Mouse (Mus musculus): ENCODE results near the gene Nat8f6. TPM values are rescaled to one million over a fixed set of nuclear protein-coding genes. Genes with fewer than 3 reads are reported as not detected.
"Not testable (repeated sequence)": the region's sequence is repeated elsewhere in the genome, so short reads cannot be mapped to it uniquely, and the experiment has no call there.

Nat8f6 gene
- polyA plus RNA-seq (2017; shearing (Covaris generic)) = not detected

DNA sequence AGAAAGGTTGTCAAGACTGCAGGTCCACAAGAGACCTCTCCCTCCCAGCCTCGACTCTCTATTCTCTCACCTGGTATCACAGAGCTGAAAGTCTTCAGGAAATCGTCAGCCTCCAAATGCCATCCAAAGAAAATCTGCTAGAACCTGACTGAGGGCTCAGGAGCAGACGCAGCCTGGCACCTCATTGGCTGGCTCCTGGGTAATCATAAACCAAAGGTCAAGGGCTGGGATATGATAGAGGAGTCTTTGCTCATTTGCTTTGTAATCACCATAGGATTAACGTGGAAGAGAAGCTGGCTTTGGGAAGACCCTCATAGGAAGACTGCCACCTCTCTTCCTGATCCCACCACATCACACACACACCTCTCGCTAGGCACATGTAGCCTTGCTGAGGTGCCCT lies at the start of gene Nat8f6, which contains the start of gene Nat8f5:
TSS of gene Nat8f6 (minus strand) at position 118 of the 400 bp plus-strand sequence.
TSS of gene Nat8f5 (minus strand) at position 136 of the 400 bp plus-strand sequence.
- ATAC-seq = no peak

DNA sequence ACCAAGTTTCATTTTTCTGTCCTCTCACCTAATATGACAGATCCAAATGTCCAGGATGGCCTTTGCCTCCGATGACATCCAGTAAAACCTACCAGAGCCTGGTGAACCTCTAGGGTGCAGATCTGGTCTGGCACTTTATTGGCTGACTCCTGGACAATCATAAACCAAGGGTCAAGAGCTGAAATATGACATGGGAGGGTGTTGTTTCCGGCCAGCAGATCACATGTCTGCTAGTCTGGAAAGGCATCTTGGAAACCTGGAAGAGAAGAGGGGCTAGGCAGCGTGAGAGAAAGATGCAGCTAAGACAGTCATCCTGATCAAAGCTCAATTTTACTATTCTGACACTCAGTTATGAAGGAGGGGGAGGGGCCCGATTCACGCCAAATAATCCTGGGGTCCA lies 48.3 kb upstream of the Nat8f6 start, which contains the start of gene Nat8f2:
TSS of gene Nat8f2 (minus strand) at position 153 of the 400 bp plus-strand sequence.
- ATAC-seq = not testable (repeated sequence)

DNA sequence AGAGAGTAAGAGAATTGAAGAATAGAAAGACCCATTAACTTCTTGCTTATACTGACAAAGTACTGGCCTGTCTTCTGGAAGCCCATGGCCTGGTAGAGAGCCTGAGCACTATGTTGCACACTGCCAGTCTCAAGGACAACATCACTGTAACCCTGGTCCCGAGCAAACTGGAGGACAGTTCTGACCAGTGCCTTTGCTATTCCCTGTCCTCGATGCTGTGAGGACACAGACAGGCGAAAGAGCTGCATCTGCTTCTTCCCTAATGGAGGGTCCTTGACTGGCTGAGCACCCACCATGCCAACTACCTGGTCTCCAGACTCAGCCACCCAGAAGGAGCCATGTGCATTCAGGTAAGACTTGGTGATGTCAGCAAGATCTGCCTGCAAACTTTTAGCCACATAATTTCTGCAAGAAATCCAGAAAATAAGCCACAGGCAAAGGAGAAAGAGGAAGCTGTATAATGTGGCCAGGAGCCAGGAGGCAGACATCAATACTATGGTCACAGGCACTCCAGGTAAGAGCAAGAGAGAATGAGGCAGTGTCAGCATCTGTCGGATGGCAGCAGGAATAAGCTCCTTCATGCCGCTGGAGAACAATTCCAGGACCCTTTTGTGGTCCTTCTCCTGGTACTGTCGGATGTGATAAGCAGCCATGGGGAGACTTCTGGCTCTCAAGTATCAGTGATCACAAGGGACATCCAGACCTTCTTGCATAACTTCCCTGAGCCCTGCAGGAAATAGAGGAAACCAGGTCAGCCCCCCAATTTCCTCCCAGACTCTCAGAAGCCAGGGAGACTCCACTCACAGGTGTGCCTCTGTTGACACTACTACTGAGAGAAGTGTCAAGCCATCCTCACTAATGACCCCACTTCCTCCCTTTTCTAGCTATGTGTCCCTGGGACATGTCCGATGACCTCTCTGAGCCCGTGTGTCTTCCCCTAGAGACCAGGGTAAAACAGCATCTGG lies 47.3 kb upstream of the Nat8f6 start:
- ATAC-seq = no peak

DNA sequence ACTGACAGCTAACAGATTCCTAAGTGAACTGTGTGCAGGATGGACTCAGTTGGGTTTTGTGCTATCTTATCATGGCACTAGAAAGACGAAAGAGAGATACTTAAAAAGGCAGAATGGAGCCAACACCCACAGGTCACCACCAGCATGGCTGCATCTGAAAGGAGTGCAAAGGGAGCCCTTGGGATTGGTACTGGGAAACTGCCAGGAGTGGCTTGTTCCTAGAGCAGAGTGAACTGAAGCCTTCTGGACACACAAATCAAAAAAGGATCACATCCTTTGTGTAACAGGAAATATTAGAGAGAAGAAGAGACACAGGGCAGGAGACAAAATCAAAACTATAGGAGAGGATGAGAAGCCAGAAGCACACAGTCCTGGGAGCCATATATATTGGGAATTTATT lies 46.2 kb upstream of the Nat8f6 start:
- ATAC-seq = not testable (repeated sequence)

DNA sequence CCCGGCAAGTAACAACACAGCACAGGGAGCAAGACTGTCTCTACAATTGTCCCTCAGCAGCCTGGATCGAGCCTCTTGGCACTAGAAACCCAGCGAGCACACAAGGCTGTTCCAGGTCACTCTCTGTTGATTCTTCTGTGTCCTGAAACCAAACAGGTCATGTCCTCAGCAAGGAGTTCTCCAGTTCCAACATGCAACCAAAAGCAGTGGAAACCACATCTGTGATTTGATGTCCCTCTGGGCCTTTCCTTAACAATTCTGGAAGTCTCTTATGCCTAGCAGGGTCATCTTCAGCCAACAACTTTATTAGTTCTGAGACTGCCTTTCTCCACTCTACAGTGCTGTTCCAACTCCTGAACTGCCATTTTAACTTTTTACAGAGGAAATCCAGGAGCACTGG lies 45.4 kb upstream of the Nat8f6 start:
- not testable (repeated sequence) for ATAC-seq

DNA sequence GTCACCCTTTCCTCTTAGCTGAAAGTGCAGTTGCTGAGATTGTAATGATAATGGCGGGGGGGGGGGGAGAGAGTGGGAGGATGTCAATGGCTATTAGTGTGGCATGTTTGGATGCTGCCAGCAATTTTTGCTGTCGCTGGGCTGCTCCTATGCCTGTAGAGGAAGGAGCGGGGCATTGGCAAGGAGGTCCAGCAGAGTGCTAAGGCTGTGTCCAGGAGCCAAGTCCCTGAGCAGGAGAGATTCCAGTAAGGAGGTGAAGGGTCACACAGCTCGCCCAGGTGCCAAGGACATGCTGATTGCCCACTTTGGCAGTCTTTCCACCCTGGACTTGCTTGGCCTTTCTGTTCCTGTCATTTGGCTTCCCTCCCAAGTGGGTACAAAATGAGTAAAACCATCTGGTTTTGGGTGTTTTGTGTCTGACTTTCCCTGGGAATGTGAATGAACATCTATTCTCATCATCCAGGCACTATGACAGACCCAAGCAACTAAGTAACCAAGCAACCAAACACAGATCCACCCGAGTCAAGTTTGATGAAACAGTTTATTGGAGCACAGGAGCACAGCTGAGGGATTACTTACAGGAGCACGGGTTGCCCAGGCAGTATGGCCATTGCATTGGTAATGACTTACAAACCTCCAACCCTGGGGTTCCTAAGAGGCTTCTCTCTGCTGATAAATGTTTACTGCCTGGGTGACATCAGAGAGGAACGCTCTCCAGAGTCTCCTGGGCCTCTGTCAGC lies 44.3 kb upstream of the Nat8f6 start:
- not testable (repeated sequence) for ATAC-seq

DNA sequence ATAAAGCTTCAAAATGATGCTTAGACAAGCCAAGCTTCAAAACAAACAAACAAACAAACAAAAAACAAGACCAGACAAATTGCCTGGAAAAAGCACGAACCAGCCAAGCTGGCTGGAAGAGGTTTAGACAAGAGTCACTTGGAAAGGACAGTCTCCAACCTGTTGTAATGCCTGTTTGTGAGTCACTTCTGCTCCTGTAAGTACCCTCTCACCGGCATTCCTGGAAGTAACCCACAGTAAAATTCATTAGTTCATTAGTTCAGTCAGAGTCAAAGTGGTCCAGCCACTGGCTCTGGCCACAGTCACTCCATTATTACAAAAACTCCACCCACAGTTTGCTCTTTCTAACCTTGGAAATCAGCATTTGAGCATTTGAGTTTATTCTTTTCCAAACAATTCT lies 43.1 kb upstream of the Nat8f6 start:
- ATAC-seq = no peak

DNA sequence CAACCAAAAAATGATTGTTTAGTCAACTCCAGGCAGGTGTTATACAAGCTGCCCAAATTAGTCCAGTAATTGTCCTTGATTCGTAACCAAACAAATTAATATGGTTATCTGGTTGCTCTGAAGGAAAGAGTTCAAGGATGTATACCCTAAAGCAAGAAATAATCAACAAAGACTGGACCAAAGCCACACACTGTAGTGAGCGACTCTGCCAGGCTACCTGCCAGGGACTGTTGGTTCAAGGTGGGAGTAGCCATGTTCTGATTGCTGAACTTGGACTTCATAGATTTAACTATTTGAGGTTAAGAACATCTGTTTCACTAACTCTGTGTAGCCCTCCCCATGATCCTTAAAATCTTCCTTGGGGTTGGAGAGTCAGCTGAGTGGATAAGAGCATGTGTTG lies 42.4 kb upstream of the Nat8f6 start:
- no peak for ATAC-seq

DNA sequence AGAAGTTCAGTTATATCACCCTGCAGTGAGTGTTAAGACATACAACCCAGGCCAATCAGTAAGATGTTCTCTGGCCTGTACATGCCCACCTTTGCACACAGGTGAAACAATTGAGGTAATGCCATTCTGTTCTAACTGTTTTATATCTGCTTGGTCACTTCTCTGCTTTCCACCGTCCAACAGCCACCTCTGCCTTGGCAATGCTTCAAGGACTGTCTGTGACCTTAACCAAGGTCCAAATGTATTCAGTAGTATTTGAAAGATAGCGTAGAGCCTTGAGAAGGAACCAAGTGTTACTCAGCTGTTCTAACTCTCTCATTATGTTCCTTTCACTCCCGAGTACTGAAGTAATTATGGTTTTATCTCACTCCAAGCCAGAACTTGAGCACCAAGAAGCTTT lies 41.8 kb upstream of the Nat8f6 start:
- ATAC-seq = no peak

DNA sequence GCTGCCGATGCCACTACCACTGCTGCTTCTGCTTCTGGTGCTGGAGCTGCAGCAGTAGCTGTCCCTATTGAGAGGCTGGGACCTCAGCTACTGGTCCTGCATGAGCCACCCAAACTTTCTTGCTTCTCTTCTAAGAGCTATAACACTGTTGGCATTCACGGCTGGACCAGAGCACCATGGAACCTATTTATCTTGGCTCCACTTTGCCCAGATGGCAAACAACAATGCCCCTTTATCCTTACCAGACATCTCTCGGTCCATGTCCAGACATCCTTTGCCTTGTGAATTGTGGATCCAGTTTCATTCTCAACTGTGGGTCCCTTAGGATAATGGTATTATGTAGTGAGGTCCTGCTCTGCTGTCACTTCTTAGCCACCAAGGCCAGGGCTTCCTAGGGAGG lies 40.5 kb upstream of the Nat8f6 start:
- ATAC-seq = no peak

DNA sequence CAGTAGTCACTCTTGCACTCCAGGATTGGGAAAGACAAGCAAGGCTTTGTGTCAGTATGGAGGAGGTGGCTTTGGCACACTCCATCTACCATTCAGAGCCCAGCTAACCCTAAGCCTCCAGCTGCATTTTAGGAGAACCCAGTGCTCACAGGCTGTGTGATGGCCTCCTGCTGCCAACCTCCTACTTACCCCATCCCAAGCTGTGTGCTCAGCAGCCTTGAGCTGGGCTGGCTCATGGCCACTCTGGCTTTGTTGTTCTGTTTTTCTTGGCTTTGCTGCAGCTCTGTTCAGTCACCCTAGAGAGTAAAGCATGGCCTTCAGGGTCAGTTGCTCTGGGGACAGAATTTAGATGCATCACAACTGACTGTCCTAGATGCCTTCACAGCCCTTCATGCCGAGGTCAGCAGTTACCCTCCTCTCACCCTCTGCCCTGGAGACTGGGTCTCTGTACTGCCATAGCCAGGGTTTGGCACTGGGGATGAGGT lies 35.5 kb upstream of the Nat8f6 start:
- ATAC-seq = no peak

DNA sequence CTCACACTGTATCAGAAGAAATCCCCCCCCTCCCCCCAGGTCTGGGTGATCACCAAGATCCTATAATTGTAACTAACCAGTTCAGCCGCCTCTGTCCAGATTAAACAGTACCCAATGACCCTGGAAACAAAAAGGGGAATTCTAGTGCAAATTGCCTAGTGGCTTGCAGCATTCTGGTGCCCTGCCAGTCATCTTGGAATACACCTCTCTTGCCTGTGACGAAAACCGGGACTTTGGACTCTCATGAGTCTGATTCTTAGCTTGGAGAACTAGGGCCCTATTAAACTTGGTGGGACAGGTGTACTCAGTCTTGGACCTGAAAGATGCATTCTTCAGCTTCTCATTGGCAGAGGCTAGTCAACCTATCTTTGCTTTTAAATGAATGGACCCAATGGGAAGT lies 32.7 kb upstream of the Nat8f6 start:
- ATAC-seq = no peak

DNA sequence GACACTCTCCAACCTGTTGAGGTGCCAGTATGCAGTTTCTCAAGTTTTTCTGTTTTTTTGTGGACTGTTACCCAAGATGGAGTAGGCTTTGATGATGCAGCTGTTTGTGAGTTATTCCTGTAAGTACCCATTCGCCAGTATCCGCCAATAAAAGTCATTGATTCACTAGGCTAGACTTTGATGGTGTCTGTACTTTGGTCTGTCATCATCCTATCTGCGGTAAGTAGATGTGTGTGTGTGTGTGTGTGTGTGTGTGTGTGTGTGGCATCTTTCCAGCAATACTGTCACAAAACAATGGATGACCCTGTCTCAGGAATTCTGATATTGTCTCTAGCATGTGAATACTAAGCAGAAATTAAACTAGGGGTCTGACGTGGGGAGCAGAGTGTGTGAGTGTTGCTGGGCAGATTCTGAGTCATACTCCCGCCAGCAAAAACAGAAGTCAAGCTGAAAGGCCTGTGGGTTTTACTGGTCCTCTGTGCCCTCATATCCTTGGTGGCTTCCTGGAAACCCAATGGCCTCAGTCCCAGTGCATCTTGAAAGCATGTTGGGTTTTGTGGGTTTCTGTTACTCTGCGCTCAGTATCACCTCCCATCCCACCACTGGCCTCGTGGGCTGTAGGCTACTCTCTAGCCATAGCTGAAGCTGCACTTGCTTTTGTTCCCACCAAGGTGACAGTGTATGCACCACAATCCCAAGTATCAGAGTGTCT lies 30.5 kb upstream of the Nat8f6 start:
- ATAC-seq = no peak

DNA sequence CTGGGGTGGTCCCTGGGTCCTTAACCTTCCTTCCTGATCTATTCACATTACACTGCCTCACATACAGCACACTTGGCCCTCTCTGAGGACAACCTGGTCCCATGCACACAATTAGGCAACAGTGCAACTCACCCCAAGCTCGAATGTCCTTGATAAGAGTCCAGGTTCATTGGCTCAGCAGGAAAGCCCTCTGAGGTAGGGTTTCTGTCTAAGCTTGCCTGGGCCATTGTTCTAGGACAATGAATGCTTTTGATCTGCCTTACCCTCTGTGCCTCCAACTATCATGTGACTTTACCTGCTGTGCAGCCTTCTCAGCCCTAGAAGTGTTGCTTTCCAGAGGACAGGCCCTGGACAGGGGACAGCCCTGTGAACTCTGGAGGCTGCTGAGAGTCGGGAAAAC lies 28.5 kb upstream of the Nat8f6 start:
- ATAC-seq = no peak

DNA sequence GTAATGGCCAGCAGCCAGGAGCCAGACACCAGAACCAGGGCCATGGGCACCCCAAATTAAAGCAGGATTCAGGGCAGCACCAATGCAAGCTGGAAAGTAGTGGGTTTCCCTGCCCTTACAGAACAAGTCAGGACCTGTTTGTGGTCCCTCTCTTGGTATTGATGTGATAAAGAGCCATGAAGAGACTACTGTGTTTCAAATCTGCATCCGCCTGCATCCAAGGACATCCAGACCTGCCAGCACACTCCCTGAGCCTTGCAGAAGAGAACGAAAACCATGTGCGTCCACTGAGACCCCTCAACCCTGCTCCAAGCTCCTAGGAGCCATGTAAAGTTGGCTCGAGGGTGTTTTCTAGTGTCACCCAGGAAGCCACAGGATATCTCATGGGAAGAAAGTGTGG lies 27.4 kb upstream of the Nat8f6 start:
- ATAC-seq = no peak

DNA sequence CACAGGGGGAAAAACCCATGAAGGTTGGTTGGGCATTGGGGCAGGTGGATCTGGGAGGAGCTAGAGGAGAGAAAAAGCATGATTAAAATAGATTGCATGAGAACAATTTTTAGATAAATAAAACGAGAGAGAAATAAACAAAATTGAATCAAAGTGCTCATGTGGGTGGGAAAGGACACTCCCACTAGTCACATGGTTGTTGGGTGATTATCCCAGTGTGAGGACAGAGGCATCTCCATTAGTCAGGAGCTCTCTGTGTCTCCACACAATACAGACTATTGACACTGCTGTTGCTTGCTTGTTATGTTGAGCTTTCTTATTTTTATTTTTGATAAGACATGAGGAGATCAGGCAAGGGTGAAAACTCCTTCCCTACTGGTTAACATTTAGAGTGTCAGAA lies 26.2 kb upstream of the Nat8f6 start:
- ATAC-seq = no peak

DNA sequence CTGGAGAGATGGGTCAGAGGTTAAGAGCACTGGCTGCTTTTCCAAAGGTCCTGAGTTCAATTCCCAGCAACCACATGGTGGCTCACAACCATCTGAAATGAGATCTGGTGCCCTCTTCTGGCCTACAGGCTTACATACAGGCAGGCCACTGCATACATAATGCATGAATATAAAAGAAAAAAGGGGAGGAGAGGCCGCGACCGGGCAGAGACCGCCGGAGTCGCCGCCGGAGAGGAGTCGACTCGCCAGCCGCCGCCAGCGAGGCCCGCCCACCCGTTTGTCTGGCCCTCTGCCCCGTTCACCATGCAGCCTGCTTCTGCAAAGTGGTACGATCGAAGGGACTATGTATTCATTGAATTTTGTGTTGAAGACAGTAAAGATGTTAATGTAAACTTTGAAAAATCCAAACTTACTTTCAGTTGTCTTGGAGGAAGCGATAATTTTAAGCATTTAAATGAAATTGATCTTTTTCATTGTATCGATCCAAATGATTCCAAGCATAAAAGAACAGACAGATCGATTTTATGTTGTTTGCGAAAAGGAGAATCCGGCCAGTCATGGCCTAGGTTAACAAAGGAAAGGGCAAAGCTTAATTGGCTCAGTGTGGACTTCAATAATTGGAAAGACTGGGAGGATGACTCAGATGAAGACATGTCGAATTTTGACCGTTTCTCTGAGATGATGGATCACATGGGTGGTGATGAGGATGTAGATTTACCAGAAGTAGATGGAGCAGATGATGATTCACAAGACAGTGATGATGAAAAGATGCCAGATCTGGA lies 23.1 kb upstream of the Nat8f6 start:
- not testable (repeated sequence) for ATAC-seq

DNA sequence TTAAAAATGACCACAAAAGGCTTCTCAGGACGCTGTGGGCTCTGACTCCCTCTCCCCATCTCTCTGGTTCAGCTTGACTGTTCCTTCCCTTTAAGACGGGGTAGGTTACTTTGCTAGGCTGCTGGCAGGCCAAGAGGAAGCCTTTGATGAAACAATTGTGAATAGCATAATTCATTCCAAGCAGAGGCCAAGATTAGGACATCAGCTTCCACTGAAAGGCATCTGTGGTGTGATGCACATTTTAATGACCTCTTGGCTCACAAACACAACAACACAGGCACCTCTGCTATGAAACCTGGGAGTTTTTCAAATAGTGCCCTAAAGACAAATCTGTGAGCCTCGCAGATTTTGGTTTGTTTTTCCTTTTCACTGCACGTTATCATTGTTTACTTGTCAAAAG lies 19.2 kb upstream of the Nat8f6 start:
- no peak for ATAC-seq

DNA sequence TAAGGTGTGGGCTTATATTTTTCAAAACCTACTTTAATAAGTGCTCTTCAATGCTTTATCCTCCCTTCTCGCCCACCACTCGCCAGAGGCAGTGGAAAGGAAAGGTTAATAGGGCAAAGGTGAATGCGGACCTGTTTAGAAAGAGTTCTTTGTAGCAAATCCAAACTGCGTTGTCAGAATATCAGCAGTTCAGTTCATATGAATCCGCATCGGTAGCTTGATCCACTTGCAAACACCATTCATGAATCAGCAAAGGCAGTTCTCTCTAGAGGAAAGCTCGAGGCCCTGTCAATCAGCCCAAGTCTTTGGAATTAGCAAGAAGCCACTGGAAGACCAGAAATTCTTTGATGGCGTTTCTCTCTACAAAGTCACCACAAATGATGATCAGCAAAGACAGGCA lies 17.9 kb upstream of the Nat8f6 start:
- no peak for ATAC-seq

DNA sequence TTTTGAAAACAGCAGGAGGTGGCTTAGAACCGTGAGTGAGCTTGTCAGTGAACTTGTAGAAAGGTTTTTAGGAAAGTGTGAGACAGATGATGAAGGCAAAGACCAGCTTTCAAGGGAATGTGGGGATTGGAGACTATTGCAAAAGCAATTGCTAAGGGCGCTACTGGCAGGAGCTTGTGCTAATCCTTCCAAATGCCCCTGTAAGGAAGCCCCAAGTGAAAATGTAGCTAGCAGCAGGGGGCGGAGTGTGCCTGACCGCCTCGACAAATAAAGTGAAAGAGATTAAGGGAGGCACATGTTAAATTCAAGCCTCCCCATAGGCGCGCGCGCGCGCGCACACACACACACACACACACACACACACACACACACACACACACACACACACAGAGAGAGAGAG lies 16.6 kb upstream of the Nat8f6 start:
- not testable (repeated sequence) for ATAC-seq

DNA sequence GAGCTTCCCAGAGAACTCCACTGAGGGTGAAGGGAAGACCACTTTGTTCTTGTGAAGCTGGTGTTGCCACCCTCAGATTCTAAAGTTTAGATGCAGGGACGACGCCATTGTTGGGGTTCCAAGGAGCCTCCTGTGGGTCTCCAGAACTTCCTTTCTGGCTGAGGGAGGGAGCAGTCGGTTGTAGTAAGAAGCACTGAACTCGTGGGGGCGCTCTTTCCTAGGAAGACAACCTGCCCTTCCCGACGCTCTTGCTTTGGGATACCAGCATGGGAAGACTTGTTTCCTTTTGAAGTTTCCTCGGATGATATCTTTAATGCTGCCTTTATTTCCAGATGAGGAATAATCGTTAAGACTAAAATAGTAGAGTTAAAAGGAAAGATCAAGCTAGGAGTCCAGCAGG lies 16.1 kb upstream of the Nat8f6 start:
- not testable (repeated sequence) for ATAC-seq

DNA sequence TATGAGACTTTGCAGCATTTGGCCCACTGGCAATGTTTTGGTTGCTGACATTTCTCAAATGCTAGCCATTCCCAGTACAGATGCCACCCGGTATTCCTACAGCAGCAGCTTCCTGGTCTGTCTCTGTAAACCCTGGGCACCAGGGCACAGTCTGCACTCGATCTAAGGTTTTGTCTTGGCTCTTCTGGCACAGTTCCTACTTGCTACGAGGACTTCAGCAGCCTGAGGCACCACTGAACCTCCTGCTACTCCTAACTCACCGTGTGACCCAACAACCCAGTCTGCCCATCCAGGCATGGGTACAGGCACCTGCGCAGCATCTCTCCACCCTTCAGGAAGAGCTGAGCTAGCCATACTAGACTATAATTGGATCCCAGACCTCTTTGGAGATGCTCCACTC lies 15.3 kb upstream of the Nat8f6 start:
- not testable (repeated sequence) for ATAC-seq
